Mouse (Mus musculus): ENCODE measurements at regions not wholly inside any gene's neighbourhood (a gene's known extent, or its start where the extent isn't known, plus 50 kb on each side); places are given as distances from the start of the nearest gene placed in this dataset.
"Not testable (repeated sequence)": the region's sequence is repeated elsewhere in the genome, so short reads cannot be mapped to it uniquely, and the experiment has no call there.

GRCm38 (mm10) chr15:38410462-38410861, 985.1 kb downstream of the 4930447A16Rik start:
- no peak for DNase-seq

- no peak for DNase-seq
Observed at GRCm38 (mm10) chr15:38412481-38412880, 987.1 kb downstream of the 4930447A16Rik start.

GRCm38 (mm10) chr15:38413329-38413728, 988.0 kb downstream of the 4930447A16Rik start:
- no peak for DNase-seq

- no peak for DNase-seq
Observed at GRCm38 (mm10) chr15:38414318-38415090, 989.1 kb downstream of the 4930447A16Rik start.

GRCm38 (mm10) chr15:38415091-38415486, 989.7 kb downstream of the 4930447A16Rik start:
- no peak for DNase-seq

GRCm38 (mm10) chr15:38419621-38420020, 994.3 kb downstream of the 4930447A16Rik start:
- no peak for DNase-seq

- no peak for DNase-seq
Observed at GRCm38 (mm10) chr15:38420784-38421183, 995.4 kb downstream of the 4930447A16Rik start.

GRCm38 (mm10) chr15:38422741-38423140, 997.4 kb downstream of the 4930447A16Rik start:
- DNase-seq, result no peak

GRCm38 (mm10) chr15:38425506-38425905, 1000.2 kb downstream of the 4930447A16Rik start:
- DNase-seq, result no peak

GRCm38 (mm10) chr15:38427966-38428365, 1002.6 kb downstream of the 4930447A16Rik start:
- DNase-seq, result no peak

GRCm38 (mm10) chr15:38431668-38432067, 1006.3 kb downstream of the 4930447A16Rik start:
- DNase-seq, result no peak

GRCm38 (mm10) chr15:38433386-38433785, 1008.0 kb downstream of the 4930447A16Rik start:
- no peak for DNase-seq

GRCm38 (mm10) chr15:38434239-38434638, 1008.9 kb downstream of the 4930447A16Rik start:
- not testable (repeated sequence) for DNase-seq
